Mouse (Mus musculus) heart, embryonic 12.5 days (tissue): Measurements from ENCODE around the gene Ism2. TPM values are rescaled to one million over a fixed set of nuclear protein-coding genes. Genes with fewer than 3 reads are reported as not detected.

Experiments
- ATAC-seq: fragments of 200-750 bp; cut with Nextera tagmentation; 2 replicates; pipeline ENCODE4 v1.8.0; 2017; ENCODE audit warnings: moderate TSS enrichment, moderate library complexity; ENCODE audit not compliant: insufficient number of reproducible peaks, low FRiP score
- H3K27ac ChIP-seq: fragments of 300-500 bp; sonication (generic); 2 replicates; pipeline ENCODE4 v1.5.1; 2016; ENCODE audit warnings: mild to moderate bottlenecking, moderate library complexity; ENCODE audit not compliant: poor library complexity, severe bottlenecking
- H3K27me3 ChIP-seq: fragments of 300-500 bp; sonication (generic); replicated peaks from 2 replicates; pipeline ENCODE4 v1.6.1; 2016; ENCODE audit warnings: mild to moderate bottlenecking, moderate library complexity
- H3K36me3 ChIP-seq: fragments of 300-500 bp; sonication (generic); 2 replicates; pipeline ENCODE4 v1.6.1; 2016; ENCODE audit warnings: mild to moderate bottlenecking, moderate library complexity
- H3K4me1 ChIP-seq: fragments of 300-500 bp; sonication (generic); replicated peaks from 2 replicates; pipeline ENCODE4 v1.6.1; 2016; ENCODE audit warnings: mild to moderate bottlenecking
- H3K4me2 ChIP-seq: fragments of 300-500 bp; sonication (generic); 2 replicates; pipeline ENCODE4 v1.6.1; 2016; ENCODE audit warnings: mild to moderate bottlenecking, moderate library complexity
- H3K4me3 ChIP-seq: fragments of 300-500 bp; sonication (generic); 2 replicates; pipeline ENCODE4 v1.5.1; 2016; ENCODE audit warnings: mild to moderate bottlenecking
- H3K9ac ChIP-seq: fragments of 300-500 bp; sonication (generic); 2 replicates; pipeline ENCODE4 v1.6.1; 2016; ENCODE audit warnings: mild to moderate bottlenecking, moderate library complexity
- H3K9me3 ChIP-seq: fragments of 300-500 bp; sonication (generic); replicated peaks from 2 replicates; pipeline ENCODE4 v1.6.1; 2016; ENCODE audit warnings: mild to moderate bottlenecking, moderate library complexity
- WGBS: fragments of 180-500 bp; shearing (Covaris S2); methylation state at CpG from one replicate; pipeline ENCODE4 v1.1.7; 2016; 5-methylcytosine and 5-hydroxymethylcytosine counted together
- microRNA-seq: library from miRNA; unstranded; fragments of <30 nt; microRNA quantifications from one replicate; pipeline ENCODE4, GENCODE M21; 2017
- polyA plus RNA-seq: library from polyadenylated mRNA; unstranded; fragments of >200 nt; fragmentation: Nextera tagmentation; extraction: Ambion mirVana; gene quantifications from 2 replicates; pipeline ENCODE4 v1.2.1, GENCODE M21; 2016

Gene Ism2
- polyA plus RNA-seq, 1 experiment from 2014 or later, result 0.92 TPM

DNA sequence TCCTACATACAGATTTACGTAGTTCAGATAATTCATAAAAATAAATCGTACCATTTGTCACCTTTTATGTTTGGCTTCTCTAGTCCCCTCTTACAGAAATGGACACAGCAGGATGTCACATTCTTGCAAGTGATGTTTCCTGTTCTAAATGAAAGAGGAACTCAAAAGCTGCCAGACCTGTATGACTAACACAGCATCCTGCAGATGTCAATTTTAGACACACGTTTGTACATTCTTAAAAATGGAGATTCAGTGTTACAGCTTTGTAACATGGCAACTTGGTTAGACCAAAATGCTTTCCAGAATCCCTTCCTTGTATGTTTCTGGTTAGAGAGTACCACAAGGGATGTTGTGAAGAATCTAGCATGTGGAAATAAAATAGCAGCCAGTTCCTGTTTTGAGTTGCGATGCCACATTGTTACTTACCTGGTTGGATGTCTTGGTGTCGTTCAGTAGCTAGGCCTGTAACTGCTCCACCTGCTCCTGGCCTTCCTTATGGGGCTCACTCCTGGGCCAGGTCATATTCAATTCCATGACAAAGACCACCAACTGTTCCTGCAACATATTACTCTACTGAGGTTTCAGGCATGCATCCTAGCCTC, 62.5 kb downstream of the Ism2 start:
- Histone ChIP-seq H3K27ac (no peak overlapping the region), H3K4me1 (peaks cover 16% of the 10 kb centered on the region), H3K4me3 (no peak overlapping the region), H3K9ac (no peak overlapping the region), H3K36me3 (peaks cover 39% of the 10 kb centered on the region), H3K27me3 (no peaks in the 10 kb centered on the region), H3K9me3 (no peaks in the 10 kb centered on the region), H3K4me2 (no peak overlapping the region)
- ATAC-seq, result no peak
- 89% methylated on average over 5 of the region's 5 CpGs for WGBS

DNA sequence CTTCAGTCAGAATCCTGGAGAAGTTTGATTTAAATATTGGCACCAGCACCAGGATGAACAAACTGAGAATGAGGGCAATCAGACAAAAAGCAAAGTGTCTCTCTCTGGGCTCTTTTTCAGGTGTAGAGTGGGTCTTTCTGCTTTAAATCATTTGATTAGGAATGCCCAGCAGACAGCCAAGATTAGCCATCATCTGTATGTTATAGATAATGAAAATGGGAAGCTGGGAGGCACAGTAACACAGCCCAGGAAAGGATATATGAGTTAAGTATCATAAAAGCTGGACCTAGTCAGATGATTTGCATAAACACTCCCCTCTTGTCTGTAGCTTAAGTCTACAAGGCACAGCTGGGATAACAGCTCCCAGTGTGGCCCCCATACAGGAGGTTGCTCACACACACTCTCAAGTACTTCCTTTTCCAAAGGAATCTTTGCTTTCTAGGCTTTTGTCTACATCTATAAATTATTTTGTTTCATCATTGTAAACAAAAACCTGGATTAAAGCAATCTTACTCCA, 69.1 kb downstream of the Ism2 start:
- 0 out of 2 replicates have a peak, but pooled peaks cover 1% of the 10 kb centered on the region for H3K4me1 ChIP-seq
- no peak for ATAC-seq
- H3K36me3 ChIP-seq, result no peaks in the 10 kb centered on the region
- H3K27ac ChIP-seq, result no peak overlapping the region
- no peak overlapping the region for H3K4me2 ChIP-seq
- H3K9me3 ChIP-seq, result 0 out of 2 replicates have a peak, but pooled peaks cover 3% of the 10 kb centered on the region
- H3K27me3 ChIP-seq, result no peaks in the 10 kb centered on the region
- H3K9ac ChIP-seq, result no peak overlapping the region
- no peak overlapping the region for H3K4me3 ChIP-seq

DNA sequence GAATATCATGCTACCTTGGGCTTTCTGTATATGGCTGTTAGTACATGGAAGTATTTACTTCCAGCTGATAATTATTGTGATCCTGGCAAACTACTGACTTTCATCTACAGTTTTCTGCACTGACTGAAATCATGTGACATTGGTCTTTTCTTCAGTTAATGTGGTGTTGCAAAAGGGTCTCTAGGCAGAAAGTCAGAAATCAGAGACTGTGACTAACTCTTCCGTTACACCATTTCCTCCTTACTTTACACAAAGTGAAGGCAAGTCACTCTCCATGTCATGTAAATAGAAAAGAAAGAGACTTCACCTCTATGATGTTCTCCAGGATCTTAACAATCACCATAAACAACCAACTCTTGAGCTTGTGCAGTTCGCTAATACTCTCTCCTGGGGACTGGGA, 69.9 kb downstream of the Ism2 start:
- H3K4me2 ChIP-seq, result no peak overlapping the region
- 0 out of 2 replicates have a peak, but pooled peaks cover 7% of the 10 kb centered on the region for H3K4me1 ChIP-seq
- H3K9ac ChIP-seq, result no peak overlapping the region
- no peak overlapping the region for H3K4me3 ChIP-seq
- no peak for ATAC-seq
- no peaks in the 10 kb centered on the region for H3K27me3 ChIP-seq
- H3K36me3 ChIP-seq, result no peaks in the 10 kb centered on the region
- H3K9me3 ChIP-seq, result 0 out of 2 replicates have a peak, but pooled peaks cover 3% of the 10 kb centered on the region
- WGBS, result 81% methylated on average over 2 of the region's 2 CpGs
- no peak overlapping the region for H3K27ac ChIP-seq

Small RNA genes lying within 50 kb of the gene (microRNA-seq; reads per million reads assigned to microRNA genes)
- not detected for gene Gm47293

Other genes starting within 250 kb of the Ism2 start
- 0.57 TPM in 1 of 2 replicates, not detected in the other for gene Ngb, start 197.2 kb downstream of the Ism2 start, polyA plus RNA-seq
- 30.9 and 31.4 TPM in 2 replicates for gene Gstz1, start 152.5 kb downstream of the Ism2 start, polyA plus RNA-seq
- gene Pomt2, start 151.7 kb downstream of the Ism2 start, polyA plus RNA-seq, result 15.4 and 16.0 TPM in 2 replicates
- 0.91 and 1.3 TPM in 2 replicates for gene Samd15, start 100.0 kb downstream of the Ism2 start, polyA plus RNA-seq
- gene Tmed8, start 99.3 kb downstream of the Ism2 start, polyA plus RNA-seq, result 3.4 and 3.7 TPM in 2 replicates
- gene Noxred1, start 61.0 kb downstream of the Ism2 start, polyA plus RNA-seq, result 0.42 and 1.5 TPM in 2 replicates
- 29.6 and 31.8 TPM in 2 replicates for gene Vipas39, start 33.4 kb downstream of the Ism2 start, polyA plus RNA-seq
- gene Ahsa1, start 33.2 kb downstream of the Ism2 start, polyA plus RNA-seq, result 190 and 196 TPM in 2 replicates
- gene Sptlc2, start 88.7 kb upstream of the Ism2 start, polyA plus RNA-seq, result 73.3 and 76.4 TPM in 2 replicates
- 249 and 268 TPM in 2 replicates for gene Slirp, start 144.2 kb upstream of the Ism2 start, polyA plus RNA-seq
- gene Alkbh1, start 144.3 kb upstream of the Ism2 start, polyA plus RNA-seq, result 36.6 and 40.0 TPM in 2 replicates
- gene Snw1, start 172.6 kb upstream of the Ism2 start, polyA plus RNA-seq, result 85.7 and 86.1 TPM in 2 replicates
- not detected in 2 replicates for gene Gm5788, start 195.0 kb upstream of the Ism2 start, polyA plus RNA-seq
- not detected in 2 replicates for gene Gm8300, start 214.6 kb upstream of the Ism2 start, polyA plus RNA-seq